Mouse (Mus musculus) urinary bladder, postnatal 0 days (tissue): Measurements from ENCODE around the gene Lingo2. TPM values are rescaled to one million over a fixed set of nuclear protein-coding genes. Genes with fewer than 3 reads are reported as not detected.

Experiments
- microRNA counts: library from miRNA; unstranded; fragments of <30 nt; microRNA quantifications from one replicate; lab custom pipeline; 2016
- microRNA-seq: library from miRNA; unstranded; fragments of <30 nt; microRNA quantifications from one replicate; pipeline ENCODE4, GENCODE M21; 2016
- polyA plus RNA-seq: library from polyadenylated mRNA; unstranded; fragments of >200 nt; fragmentation: Nextera tagmentation; extraction: Ambion mirVana; gene quantifications from 2 replicates; pipeline ENCODE4 v1.2.1, GENCODE M21; 2015

Gene Lingo2
- 0.37 and 0.92 TPM in 2 replicates for polyA plus RNA-seq

DNA sequence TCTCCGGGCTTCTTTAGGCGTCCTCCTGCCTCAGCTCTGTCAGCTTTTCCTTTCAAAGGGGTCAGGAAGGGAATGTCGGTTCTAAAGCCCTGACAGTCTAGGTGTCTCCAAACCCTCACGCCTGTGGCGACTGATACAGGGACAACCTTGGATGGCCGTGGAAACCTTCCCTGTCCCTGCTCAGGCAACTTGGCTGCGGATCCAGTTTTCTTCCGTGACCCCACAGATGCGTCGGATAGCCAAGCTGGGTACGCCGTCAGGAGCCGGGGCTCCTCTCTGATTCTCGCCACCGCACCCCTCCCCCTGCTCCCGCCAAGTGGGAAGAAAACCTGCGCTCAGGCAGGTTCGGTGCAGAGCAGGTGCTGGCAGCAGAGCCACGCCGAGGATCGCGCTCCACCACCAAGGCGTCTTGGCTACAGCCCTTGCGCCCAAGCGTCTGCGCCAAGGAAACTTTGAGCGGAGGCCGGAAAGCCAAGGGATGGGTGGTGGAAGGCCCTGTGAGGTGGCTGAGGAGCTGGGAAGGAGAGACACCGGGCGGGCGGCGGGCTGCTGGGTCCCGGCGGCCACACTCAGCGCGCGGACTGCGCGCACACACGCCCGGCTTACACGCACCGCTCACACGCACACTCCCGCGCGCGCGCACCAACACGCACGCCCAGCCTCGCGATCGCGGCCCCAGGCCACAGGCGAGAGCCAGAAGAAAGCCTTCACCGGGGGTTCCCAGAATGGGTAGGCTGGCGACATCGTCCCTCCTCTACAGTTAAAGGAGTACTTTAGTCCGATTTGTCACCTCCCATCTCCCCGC lies at the start of gene Lingo2:
Gene Lingo2, minus strand, starts transcription at position 598 of the 805 bp plus-strand sequence.

MicroRNAs encoded within 50 kb of the gene (microRNA counts, 519-probe panel; counts per million panel counts)
- microRNA mmu-miR-873 (lab: Ali Mortazavi, UCI) (1,607 counts per million, percentile 14 among the panel's probes with 10 or more counts), microRNA mmu-miR-876-3p (lab: Ali Mortazavi, UCI) (2,038 counts per million, percentile 24 among the panel's probes with 10 or more counts), microRNA mmu-miR-876-5p (lab: Ali Mortazavi, UCI) (not detected)

Small RNA genes lying within 50 kb of the gene (microRNA-seq; reads per million reads assigned to microRNA genes)
- gene Mir873a: not detected
- not detected for gene Mir873b
- gene Mir876: not detected
